Mouse (Mus musculus) left cerebral cortex, postnatal 36 days (tissue): ENCODE results near the gene Ndufs1. TPM values are rescaled to one million over a fixed set of nuclear protein-coding genes. Genes with fewer than 3 reads are reported as not detected.
A peak's percentile ranks its signal among the peaks of the same experiment; 100 is the strongest.

Experiments used
- DNase-seq, 2 experiments: peaks; one replicate each; pipeline ENCODE4 v3.0.0; 2021 to 2022; ENCODE audit warnings: low spot score in 2 of 2, mixed read lengths in 1 of 2
- intact Hi-C: fragments of 180-260 bp; cut with DNase I; formaldehyde crosslinking; loops from one replicate; pipeline ENCODE4 v1.15.1; 2025
- total RNA-seq, 2 experiments: library from RNA; stranded (reverse); gene quantifications; 2 replicates each; pipeline ENCODE4 v1.2.3; 2021

Gene Ndufs1
- total RNA-seq, result 100 to 1,000 TPM; 152 TPM

DNA sequence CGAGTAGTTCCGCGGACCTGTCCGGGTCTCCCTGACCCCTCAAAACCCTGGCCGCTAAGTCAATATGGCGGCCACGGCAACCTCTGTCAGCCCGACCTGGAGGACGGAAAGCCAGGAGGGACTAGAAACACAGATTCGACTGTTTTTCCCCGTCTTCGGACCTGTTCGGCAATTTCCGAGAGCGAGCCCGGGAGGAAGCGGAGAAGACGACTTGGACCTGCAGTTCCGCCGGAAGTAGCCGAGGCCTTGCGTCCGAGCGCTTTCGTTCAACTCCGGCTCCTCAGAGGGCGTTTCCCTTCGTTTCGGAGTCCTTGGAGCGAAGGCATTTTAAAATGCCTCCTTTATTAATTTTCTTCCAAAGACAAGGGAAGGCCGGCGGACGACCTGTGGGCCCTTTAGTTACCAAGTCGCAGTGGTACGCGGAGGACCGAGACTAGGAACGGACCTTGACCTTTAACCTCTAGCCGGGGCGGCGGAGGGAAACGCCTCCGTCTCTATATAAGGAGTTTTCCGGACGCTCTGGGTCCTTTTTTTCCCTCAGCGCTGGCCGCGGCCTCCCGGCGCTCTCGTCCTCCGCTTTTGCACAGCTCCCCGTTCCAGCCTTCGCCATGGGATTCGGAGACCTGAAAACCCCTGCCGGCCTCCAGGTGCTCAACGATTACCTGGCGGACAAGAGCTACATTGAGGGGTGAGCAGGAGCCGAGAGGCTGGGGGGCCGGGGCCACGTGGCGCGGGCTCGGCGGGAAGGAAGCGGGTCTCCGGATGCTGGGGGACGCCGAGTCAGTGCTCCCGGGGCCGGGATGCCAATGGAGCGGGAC, at the start of gene Ndufs1, which contains the start of gene Eef1b2:
Gene Ndufs1, minus strand, starts transcription at position 230 of the 818 bp plus-strand sequence.
Gene Eef1b2, plus strand, starts transcription at position 222 of the 818 bp plus-strand sequence.
- DNase-seq, result peak; percentile 97 to 99
- intact Hi-C loops, result loop anchor here (5.0 kb wide), 2 partner anchors 65 to 270 kb away; partner anchors contain the start of genes Adam23 and Ino80d

DNA sequence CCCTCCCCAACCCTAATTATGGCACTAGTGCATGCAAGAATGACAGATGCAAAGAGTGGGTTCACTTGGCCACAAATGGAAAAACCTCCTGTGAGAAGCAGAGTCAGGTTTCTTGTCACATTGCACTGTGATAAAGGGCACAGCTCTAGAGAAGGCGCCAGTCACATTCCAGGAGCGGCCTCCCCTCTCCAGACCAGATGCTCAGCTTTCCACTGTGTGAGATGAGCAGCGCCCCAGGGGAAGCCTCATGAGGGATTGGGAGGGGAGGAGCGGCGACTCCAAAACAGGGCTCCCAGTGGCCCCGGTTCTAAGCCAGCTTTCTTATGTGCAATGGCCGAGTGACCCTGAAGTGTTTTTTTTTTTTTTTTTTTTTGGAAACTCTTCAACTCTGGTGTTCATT, 49.3 kb upstream of the Ndufs1 start:
- intact Hi-C loops, result no loop called here

DNA sequence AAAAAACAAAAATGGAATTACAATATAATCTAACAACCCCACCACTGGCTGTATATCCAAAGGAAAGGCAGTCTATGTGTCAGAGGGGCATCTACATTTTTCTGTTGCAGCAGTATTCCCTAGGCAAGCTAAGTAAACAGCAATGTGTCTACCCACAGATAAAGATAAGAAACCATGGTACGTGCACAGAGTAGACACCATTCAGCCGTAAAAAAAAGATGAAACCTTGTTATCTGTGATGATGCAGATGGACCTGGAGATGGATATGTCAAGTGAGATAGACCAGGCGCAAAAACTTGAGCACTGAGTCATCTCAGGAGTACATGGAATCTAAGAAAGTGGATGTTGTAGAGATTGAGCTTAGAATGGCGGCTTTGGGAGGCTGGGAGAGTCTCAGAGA, 48.4 kb upstream of the Ndufs1 start:
- intact Hi-C loops, result no loop called here
- DNase-seq, result no peak

More for the DNA sequence above, 49.3 kb upstream of the Ndufs1 start:
- no peak for DNase-seq

DNA sequence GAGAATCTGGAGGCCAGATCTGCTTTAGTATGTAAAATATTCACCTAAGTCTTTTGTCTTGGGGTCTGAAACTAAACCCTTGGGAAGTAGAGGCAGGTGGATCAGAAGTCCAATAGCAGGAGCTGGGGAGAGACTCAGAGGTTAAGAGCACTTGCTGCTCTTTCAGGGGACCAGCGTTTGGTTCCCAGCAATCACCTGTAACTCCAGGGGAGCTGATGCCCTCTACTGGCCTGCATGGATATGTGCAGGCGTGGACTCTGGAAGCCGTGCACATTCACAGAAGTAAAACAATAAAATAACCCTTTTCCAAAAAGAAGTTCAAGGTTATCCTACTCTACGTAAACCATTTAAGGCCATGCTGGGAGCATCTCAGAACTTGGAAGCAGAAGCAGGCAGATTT, 42.6 kb upstream of the Ndufs1 start:
- DNase-seq, result no peak
- intact Hi-C loops, result no loop called here

DNA sequence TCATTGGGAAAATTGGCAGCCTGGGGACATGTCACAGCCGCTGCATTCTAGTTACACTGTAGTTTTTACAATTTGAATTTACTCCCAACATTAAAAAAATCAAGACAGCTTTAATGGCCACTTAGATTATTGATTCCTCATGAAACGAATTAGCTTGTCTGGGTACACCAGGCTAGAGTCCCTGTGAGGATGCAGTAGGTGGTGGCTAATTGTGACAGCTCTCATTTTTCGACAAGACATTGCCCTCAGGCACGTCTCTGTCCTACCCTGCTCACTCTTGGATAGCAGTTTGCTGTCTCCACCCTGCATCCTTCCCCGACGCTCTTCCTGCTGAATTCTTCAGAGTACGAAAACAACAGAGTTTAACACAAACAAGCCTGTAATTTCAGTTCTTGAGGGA, 38.0 kb upstream of the Ndufs1 start:
- DNase-seq, result no peak
- intact Hi-C loops, result no loop called here

DNA sequence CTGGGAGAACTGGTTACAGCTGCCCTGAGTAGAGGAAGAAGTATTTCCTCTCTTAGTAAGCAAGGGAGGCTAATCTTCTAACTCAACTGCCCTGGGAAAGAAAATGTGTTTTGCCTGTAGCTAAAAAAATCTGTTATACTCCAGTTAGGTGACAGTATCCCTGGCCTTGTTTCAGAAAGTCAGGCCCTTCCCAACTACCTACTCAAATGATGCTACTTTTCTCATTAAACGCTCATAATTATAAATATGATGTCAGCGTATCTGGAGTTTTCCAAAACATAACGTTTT, 37.6 kb upstream of the Ndufs1 start, which contains the start of gene Gpr1:
Gene Gpr1, minus strand, starts transcription at position 273 of the 288 bp plus-strand sequence.
- intact Hi-C loops, result no loop called here
- DNase-seq, result no peak

DNA sequence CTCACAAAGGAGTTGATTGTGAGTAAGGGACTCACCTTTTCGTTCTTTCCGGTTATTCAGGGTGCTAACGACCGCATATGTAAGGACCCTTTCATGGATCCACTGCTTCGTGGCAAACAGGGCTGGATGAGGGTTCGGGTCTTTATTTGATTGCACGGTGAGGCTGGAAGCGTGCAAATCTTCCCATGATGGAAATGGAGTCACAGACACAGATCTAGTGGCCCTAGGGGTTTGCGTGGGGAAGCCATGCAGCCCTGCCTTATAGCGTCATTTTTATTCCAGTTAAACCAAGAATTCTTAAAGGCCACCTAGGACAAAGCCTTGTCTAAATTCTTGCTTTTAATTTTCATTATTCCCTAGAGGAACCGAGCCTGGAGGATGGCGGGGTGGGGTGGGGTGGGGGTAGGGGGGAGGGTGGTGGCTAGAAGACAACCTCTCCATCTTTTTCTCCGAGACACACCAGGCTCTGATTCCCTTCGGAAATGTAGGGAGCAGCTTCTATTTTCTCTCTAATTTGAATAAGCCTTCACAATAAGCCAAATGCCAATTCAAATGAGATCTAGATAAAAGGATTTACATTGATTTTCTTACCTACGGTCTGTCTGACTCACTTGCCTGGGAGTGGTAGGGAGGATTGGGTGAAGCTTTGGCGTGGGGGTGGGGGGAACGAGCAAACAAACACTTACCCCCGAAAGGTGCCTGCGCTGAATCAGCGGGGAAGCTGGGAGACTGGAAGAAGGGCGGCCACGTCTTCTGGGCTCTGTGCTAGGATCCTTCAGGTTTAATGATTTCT, 37.0 kb upstream of the Ndufs1 start:
- DNase-seq, result no peak
- intact Hi-C loops, result no loop called here

DNA sequence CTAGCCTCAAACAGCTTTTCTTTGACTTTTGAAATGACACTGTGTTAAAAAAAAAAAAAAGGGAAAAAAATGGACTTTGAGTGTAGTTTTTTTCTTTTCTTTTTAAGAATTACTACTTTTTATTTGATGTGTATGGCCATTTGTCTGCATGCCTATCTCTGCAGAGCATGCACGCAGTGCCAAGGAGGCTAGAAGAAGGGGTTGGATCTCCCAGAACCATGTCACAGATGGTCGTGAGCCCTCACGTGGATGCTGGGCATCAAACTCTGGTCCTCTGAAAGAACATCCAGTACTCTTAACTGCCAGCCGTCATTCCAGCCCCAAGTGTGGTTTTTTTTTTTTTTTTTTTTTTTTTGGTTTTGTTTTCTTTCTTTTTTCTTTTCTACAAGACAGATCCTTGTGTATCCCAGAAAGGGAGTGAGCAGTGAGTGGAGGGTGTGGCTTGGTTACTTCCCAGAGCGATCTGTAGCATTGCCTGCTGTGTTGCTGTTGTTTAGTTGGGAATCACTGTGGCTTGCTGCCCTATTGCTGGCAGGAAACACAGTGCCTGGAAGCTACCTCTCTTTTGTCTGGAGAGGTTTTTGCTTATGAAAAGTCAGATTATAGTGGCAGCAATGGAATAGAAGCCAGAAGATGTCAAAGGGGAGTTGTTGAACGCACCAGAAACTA, 33.4 kb upstream of the Ndufs1 start:
- intact Hi-C loops, result no loop called here

DNA sequence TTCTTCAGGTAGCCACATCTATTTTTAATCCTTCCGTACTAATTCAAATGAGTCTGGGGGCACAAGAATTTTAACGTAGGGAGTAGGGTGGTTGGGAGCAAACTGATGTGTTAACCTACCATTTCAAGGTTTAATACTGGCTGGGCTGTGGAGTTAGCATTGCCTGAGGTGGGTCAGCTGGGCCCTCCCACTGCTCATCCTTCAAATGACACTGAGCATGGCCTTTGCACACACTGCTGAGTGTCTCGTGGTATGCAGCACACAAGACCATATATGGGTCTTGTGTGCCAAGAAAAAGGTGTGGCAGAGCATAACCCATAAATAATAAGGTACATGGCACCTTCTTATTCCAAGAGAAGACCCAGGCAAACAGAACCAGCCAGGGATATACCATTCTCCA, 31.0 kb upstream of the Ndufs1 start:
- intact Hi-C loops, result no loop called here
- DNase-seq, result no peak

More for the DNA sequence above, 33.4 kb upstream of the Ndufs1 start:
- DNase-seq, result no peak

DNA sequence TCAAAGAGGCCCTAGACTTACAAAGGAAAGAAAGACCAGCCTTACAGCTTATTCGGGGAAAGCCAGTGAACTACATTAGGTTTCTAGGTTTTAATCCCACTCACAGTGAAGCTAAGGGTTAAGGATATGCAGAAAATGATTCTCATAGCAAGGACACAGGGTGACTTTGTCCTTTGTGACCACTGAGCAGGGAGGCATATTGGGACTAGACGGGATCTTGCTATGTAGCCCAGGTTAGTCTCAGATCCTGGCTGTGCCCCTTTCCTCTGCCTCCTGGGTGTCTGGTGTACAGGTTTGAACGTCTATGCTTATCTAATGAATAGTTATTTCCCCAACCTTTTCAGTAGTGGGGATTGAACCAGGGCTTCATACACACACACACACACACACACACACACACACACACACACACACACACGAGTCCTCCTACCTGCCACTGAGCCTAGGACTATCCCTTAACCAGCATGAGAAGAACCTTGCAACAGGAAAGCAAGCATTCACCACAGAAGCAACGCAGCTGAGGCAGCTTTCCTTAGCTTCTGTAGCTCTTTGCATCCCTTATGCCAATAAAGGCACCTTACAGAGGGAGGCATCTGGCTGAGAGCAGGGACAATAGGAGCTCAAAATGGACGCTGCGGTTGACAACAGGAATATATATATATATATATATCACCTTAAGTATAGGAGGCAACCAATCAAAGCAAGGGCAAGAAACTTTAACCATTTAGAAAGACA, 28.2 kb upstream of the Ndufs1 start:
- DNase-seq, result no peak
- intact Hi-C loops, result no loop called here

DNA sequence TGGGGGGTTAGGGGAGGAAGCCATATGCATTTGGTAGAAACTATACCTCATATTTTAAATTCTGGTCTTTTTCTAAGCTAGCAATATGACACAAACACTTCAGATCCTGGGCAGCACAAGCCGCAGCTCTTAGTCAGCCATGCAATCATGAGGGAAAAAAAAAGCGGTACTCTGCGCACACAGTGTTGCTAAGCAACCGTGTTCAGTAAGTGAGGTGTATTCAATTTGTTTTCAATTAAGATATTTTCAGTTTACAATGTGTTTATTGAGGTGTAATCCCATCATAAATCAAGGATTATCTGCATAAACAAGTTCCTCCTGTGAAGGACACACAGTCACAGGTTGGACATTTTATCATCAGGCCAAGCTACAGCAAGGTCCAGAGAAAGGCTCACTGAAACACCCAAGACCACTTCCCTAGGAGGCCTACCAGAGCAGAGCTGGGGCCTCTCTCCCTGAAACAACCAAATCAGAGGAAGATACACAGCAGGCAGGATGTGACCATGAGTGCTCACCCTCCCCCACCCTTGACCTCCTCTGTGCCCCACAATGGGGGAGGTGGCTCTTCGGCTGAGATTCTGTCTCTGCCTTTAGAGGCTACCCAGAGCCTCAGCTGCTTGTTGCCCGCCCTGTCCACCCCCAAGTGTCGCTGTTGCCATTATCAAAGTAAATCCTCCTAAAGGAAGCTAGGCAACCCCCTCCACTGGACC, 27.5 kb upstream of the Ndufs1 start:
- DNase-seq, result peak in 1 of 2 experiments; percentile 16
- intact Hi-C loops, result no loop called here

DNA sequence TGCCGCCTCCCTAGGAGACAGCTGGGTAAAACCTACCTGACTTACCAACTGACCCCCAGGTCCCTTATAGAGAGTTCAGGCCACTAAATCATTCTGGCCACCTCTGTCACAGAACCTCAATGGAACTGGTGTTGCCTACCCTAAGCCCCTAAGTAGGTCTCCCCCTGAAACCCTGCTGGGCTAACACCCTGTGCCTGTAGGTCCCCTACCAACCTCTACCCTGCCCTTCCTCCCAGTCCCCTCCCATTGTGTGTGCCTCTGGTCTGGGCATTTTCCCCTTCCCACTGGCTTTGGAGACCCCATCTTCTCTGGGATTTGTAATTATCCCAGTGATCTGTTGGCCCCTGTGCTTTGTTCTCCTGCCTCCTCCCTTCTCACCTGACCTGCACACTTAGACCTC, 26.8 kb upstream of the Ndufs1 start:
- intact Hi-C loops, result no loop called here
- DNase-seq, result no peak

DNA sequence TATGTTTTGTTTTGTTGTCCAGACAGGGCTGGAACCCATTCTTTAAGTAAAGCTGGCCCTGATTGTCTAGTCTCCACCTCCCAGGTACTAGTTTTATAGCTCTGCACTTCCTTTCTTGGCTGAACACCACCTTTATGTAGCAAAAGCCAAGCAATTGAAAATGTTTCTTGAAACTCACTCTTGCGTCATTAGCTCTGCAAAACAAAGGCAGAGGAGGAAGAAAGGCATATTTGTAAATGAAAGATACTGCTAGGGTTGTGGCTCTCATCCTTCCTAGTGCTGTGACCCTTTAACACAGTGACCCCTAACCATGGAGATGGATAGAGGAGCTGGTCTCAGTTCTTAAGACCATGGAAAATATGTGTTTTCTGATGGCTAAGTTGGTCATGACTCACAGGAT, 25.0 kb upstream of the Ndufs1 start:
- DNase-seq, result no peak
- intact Hi-C loops, result no loop called here

DNA sequence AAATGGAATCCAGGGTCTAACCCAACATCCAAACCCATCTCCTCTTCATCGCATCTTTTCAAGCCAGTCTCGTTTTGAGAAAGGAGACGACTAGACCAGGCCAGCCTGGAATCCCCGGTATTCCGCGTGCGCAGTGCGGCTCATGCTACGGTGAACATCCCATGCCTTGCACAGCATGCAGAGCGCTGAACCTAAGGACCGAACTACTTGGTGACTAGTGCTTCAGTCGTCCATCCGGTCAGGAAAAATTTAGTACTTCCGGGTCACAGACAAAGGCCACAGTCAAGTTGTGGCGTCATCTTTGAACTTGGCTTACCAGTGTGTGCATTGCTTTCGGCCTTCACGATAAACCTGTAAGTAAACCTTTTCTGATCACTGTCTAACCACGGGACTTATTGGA, 23.7 kb upstream of the Ndufs1 start:
- intact Hi-C loops, result no loop called here
- no peak for DNase-seq

DNA sequence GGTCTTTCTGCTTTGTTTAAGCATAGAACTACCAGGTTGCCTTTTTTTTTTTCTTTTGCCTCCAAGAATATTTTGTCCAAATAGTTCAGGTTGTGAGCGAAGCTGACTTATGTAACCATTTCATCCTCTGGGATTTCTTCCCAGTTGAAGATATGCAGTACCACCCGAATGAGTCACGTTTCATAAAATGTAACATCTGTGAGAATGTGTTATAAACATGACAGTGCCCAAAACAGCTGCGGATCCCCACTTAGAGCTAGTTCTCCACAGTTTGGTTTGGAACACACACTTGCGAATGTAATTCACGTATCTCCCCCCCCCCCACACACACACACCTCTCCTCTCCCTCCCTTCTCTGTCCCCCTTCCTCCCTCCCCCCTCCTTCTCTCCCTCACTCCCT, 22.8 kb upstream of the Ndufs1 start:
- DNase-seq, result no peak
- intact Hi-C loops, result no loop called here

DNA sequence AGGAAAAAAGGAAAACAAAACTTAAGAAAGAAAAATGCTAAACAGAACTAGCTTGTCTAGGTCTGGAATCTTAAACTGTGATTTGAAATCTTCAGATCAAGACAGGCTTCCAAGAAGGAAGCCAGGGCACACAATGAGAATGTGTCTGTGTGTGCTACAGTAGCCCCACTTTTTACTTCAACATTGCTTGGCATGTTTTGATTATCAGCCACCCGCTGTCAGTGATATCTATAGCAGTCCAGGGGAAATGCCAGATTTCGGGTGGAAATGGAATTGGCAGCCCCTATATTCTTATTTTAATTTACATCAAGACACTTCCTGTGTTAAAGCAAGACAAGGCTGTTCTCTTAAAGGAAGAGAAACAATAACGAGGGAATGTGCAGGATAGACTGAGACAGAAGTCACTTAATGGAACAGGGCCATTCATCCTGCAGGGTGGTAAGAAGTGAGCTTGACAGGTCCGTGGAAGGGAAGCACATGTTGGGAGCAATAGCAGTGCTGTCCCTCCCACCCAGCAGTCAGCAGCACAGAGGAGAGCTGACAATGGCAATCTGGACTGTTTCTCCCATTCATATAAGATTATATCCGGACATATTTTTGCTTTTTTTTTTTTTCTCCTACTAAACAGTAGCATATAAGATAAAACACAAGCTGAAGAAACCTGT, 19.3 kb upstream of the Ndufs1 start:
- DNase-seq, result no peak
- intact Hi-C loops, result no loop called here

DNA sequence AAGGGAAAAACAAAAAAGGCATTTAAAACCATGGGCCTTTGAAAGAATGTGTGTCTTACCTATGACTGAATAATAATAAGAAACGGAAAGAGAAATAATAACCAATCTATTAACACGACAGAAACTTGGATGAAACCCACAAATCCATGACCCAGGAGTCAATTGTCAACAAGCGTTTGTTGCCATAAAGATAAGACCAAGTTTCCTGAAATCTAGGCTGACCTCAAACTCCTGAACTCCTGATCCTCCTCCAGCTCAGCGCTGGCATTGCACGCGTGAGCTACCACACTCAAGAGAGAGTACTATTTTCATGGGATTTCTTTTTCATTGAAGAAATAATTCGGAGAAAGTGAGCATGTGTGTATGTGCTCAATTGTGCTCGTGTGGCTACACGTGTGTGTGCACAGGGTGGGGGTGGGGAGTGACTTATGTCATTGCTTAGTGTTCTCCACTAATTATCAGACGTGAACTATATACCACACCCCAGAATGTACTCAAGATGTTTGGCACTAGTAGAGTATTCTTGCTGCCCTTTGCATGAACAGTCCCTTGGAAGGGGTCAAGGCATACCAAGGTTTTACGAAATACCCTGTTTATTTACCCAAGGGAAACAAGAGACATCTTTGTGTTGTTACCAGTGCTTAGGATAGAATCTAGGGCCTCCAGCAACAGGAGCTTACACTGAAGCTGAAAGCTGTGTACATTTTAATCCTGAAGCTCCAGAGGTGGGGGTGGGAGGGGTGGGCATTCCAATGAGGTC, 15.9 kb upstream of the Ndufs1 start:
- intact Hi-C loops, result no loop called here
- DNase-seq, result no peak

DNA sequence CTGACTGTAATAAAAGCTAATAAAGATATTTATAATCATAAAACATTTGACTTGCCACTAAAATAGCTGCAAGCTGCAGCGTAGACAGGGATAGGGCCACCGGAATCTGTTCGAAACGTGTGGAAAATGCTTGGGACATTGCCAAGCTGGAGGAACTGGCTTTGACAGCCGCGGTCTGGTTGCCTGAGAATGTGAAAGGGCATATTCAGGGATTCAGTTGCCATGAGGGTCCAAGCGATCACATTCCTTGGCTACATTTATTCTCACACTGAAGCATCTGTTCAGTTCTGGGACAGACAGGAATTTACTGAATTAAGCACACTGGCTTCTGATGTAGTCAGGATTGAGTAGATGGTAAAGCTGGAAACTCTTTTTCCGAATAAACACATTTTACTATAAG, 14.2 kb upstream of the Ndufs1 start:
- no peak for DNase-seq
- intact Hi-C loops, result no loop called here
